Mouse (Mus musculus) midbrain, embryonic 10.5 days (tissue): ENCODE data around the gene Otulinl. TPM values are rescaled to one million over a fixed set of nuclear protein-coding genes. Genes with fewer than 3 reads are reported as not detected.

Source experiments
- DNase-seq: peaks from one replicate; pipeline ENCODE4 v3.0.0-alpha.2; 2017; ENCODE audit warnings: low spot score
- H3K27ac ChIP-seq: fragments of 300-500 bp; sonication (generic); replicated peaks from 2 replicates; pipeline ENCODE4 v1.5.1; 2016; ENCODE audit warnings: mild to moderate bottlenecking
- H3K27me3 ChIP-seq: fragments of 300-500 bp; sonication (generic); 2 replicates; pipeline ENCODE4 v1.6.1; 2016; ENCODE audit warnings: low read depth, mild to moderate bottlenecking; ENCODE audit not compliant: poor library complexity, severe bottlenecking
- H3K36me3 ChIP-seq: fragments of 300-500 bp; sonication (generic); 2 replicates; pipeline ENCODE4 v1.6.1; 2016; ENCODE audit warnings: mild to moderate bottlenecking, moderate library complexity
- H3K4me1 ChIP-seq: fragments of 300-500 bp; sonication (generic); 2 replicates; pipeline ENCODE4 v1.6.1; 2016
- H3K4me3 ChIP-seq: fragments of 300-500 bp; sonication (generic); 2 replicates; pipeline ENCODE4 v1.5.1; 2016; ENCODE audit warnings: mild to moderate bottlenecking, moderate library complexity
- H3K9me3 ChIP-seq: fragments of 300-500 bp; sonication (generic); replicated peaks from 2 replicates; pipeline ENCODE4 v1.6.1; 2016; ENCODE audit warnings: mild to moderate bottlenecking
- WGBS: fragments of 180-500 bp; shearing (Covaris S2); methylation state at CpG from one replicate; pipeline ENCODE4 v1.1.7; 2016; 5-methylcytosine and 5-hydroxymethylcytosine counted together
- polyA plus RNA-seq: library from polyadenylated mRNA; unstranded; fragments of >200 nt; fragmentation: Nextera tagmentation; extraction: Ambion mirVana; gene quantifications from 2 replicates; pipeline ENCODE4 v1.2.1, GENCODE M21; 2016

The Otulinl gene
- polyA plus RNA-seq, 1 experiment from 2014 or later: 5.9 TPM

GRCm38 (mm10) chr15:27702031-27702971 lies 20.9 kb upstream of the Otulinl start:
- Histone ChIP-seq H3K36me3 (no peaks in the 10 kb centered on the region), H3K27me3 (no peaks in the 10 kb centered on the region), H3K27ac (peak overlapping the region; percentile 39), H3K4me1 (peaks cover 16% of the 10 kb centered on the region), H3K9me3 (no peaks in the 10 kb centered on the region), H3K4me3 (no peak overlapping the region)
- 58% methylated on average over 11 of the region's 11 CpGs for WGBS
- DNase-seq: no peak

GRCm38 (mm10) chr15:27697632-27698031 lies 16.3 kb upstream of the Otulinl start:
- no peaks in the 10 kb centered on the region for H3K36me3 ChIP-seq
- H3K4me3 ChIP-seq: no peak overlapping the region
- peaks cover 7% of the 10 kb centered on the region for H3K4me1 ChIP-seq
- H3K27ac ChIP-seq: no peak overlapping the region
- no peak for DNase-seq
- 92% methylated on average over 5 of the region's 5 CpGs for WGBS
- no peaks in the 10 kb centered on the region for H3K9me3 ChIP-seq
- H3K27me3 ChIP-seq: no peaks in the 10 kb centered on the region

GRCm38 (mm10) chr15:27693235-27693634 lies 11.9 kb upstream of the Otulinl start:
- H3K9me3 ChIP-seq: no peaks in the 10 kb centered on the region
- H3K4me3 ChIP-seq: no peak overlapping the region
- no peaks in the 10 kb centered on the region for H3K4me1 ChIP-seq
- no peak overlapping the region for H3K27ac ChIP-seq
- WGBS: 94% methylated on average over 10 of the region's 10 CpGs
- H3K27me3 ChIP-seq: no peaks in the 10 kb centered on the region
- no peak for DNase-seq
- H3K36me3 ChIP-seq: no peaks in the 10 kb centered on the region

- 79% methylated on average over 7 of the region's 7 CpGs for WGBS
- Histone ChIP-seq H3K9me3 (no peaks in the 10 kb centered on the region), H3K27ac (no peak overlapping the region), H3K4me3 (no peak overlapping the region), H3K36me3 (no peaks in the 10 kb centered on the region), H3K4me1 (no peaks in the 10 kb centered on the region), H3K27me3 (no peaks in the 10 kb centered on the region)
- no peak for DNase-seq
Observed at GRCm38 (mm10) chr15:27692161-27692560, 10.8 kb upstream of the Otulinl start.

GRCm38 (mm10) chr15:27691213-27691612 lies 9.8 kb upstream of the Otulinl start:
- DNase-seq: no peak
- 94% methylated on average over 7 of the region's 7 CpGs for WGBS
- Histone ChIP-seq H3K36me3 (no peaks in the 10 kb centered on the region), H3K27me3 (no peaks in the 10 kb centered on the region), H3K9me3 (no peaks in the 10 kb centered on the region), H3K4me1 (no peaks in the 10 kb centered on the region), H3K27ac (no peak overlapping the region), H3K4me3 (no peak overlapping the region)

- H3K4me1 ChIP-seq: no peaks in the 10 kb centered on the region
- H3K36me3 ChIP-seq: no peaks in the 10 kb centered on the region
- 88% methylated on average over 9 of the region's 9 CpGs for WGBS
- no peaks in the 10 kb centered on the region for H3K9me3 ChIP-seq
- H3K27ac ChIP-seq: no peak overlapping the region
- no peak overlapping the region for H3K4me3 ChIP-seq
- no peak for DNase-seq
- peaks cover 7% of the 10 kb centered on the region for H3K27me3 ChIP-seq
Observed at GRCm38 (mm10) chr15:27688041-27688651, 6.8 kb upstream of the Otulinl start.

- no peak overlapping the region for H3K4me3 ChIP-seq
- no peak for DNase-seq
- peaks cover 23% of the 10 kb centered on the region for H3K4me1 ChIP-seq
- WGBS: 92% methylated on average over 7 of the region's 7 CpGs
- no peaks in the 10 kb centered on the region for H3K9me3 ChIP-seq
- peaks cover 22% of the 10 kb centered on the region for H3K27me3 ChIP-seq
- no peaks in the 10 kb centered on the region for H3K36me3 ChIP-seq
- no peak overlapping the region for H3K27ac ChIP-seq
Observed at GRCm38 (mm10) chr15:27684813-27685212, 3.4 kb upstream of the Otulinl start.

- WGBS: 94% methylated on average over 1 of the region's 1 CpGs
- H3K27ac ChIP-seq: no peak overlapping the region
- no peaks in the 10 kb centered on the region for H3K9me3 ChIP-seq
- H3K4me3 ChIP-seq: no peak overlapping the region
- H3K27me3 ChIP-seq: peaks cover 30% of the 10 kb centered on the region
- DNase-seq: no peak
- H3K4me1 ChIP-seq: peaks cover 23% of the 10 kb centered on the region
- no peaks in the 10 kb centered on the region for H3K36me3 ChIP-seq
Observed at GRCm38 (mm10) chr15:27683206-27683605, 1.8 kb upstream of the Otulinl start.

GRCm38 (mm10) chr15:27682619-27683018 lies 1.2 kb upstream of the Otulinl start:
- 37% methylated on average over 9 of the region's 9 CpGs for WGBS
- H3K27ac ChIP-seq: no peak overlapping the region
- DNase-seq: no peak

GRCm38 (mm10) chr15:27680997-27681396 lies 382 bp downstream of the Otulinl start:
- no peak for DNase-seq
- H3K36me3 ChIP-seq: no peaks in the 10 kb centered on the region
- 4% methylated on average over 28 of the region's 28 CpGs for WGBS
- peaks cover 33% of the 10 kb centered on the region for H3K4me1 ChIP-seq
- H3K27me3 ChIP-seq: peaks cover 30% of the 10 kb centered on the region
- peak overlapping the region; percentile 76 for H3K4me3 ChIP-seq
- no peaks in the 10 kb centered on the region for H3K9me3 ChIP-seq
- H3K27ac ChIP-seq: peak overlapping the region; percentile 82

More at GRCm38 (mm10) chr15:27682619-27683018, 1.2 kb upstream of the Otulinl start:
- Histone ChIP-seq H3K27me3 (peaks cover 30% of the 10 kb centered on the region), H3K9me3 (no peaks in the 10 kb centered on the region), H3K36me3 (no peaks in the 10 kb centered on the region), H3K4me3 (no peak overlapping the region), H3K4me1 (peaks cover 23% of the 10 kb centered on the region)

GRCm38 (mm10) chr15:27678511-27678910 lies 2.9 kb downstream of the Otulinl start:
- no peaks in the 10 kb centered on the region for H3K36me3 ChIP-seq
- 84% methylated on average over 9 of the region's 9 CpGs for WGBS
- H3K27ac ChIP-seq: no peak overlapping the region
- no peak overlapping the region for H3K4me3 ChIP-seq
- no peak for DNase-seq
- H3K9me3 ChIP-seq: no peaks in the 10 kb centered on the region
- peaks cover 26% of the 10 kb centered on the region for H3K27me3 ChIP-seq
- peaks cover 37% of the 10 kb centered on the region for H3K4me1 ChIP-seq

- DNase-seq: no peak
- WGBS: 91% methylated on average over 6 of the region's 6 CpGs
- Histone ChIP-seq H3K36me3 (no peaks in the 10 kb centered on the region), H3K27me3 (peaks cover 19% of the 10 kb centered on the region), H3K4me1 (peaks cover 35% of the 10 kb centered on the region), H3K4me3 (no peak overlapping the region), H3K9me3 (no peaks in the 10 kb centered on the region), H3K27ac (no peak overlapping the region)
Observed at GRCm38 (mm10) chr15:27677801-27678200, 3.6 kb downstream of the Otulinl start.

GRCm38 (mm10) chr15:27676211-27676610 lies 5.2 kb downstream of the Otulinl start:
- peak overlapping the region; percentile 33; the same call in 1 of the 2 replicates for H3K27ac ChIP-seq
- no peaks in the 10 kb centered on the region for H3K9me3 ChIP-seq
- WGBS: 51% methylated on average over 9 of the region's 9 CpGs
- H3K4me1 ChIP-seq: peaks cover 32% of the 10 kb centered on the region
- DNase-seq: no peak
- no peak overlapping the region for H3K4me3 ChIP-seq
- peaks cover 18% of the 10 kb centered on the region for H3K27me3 ChIP-seq
- H3K36me3 ChIP-seq: no peaks in the 10 kb centered on the region
